ENCODE assay signal across 8 mouse cellular contexts in the genomic region with DNA sequence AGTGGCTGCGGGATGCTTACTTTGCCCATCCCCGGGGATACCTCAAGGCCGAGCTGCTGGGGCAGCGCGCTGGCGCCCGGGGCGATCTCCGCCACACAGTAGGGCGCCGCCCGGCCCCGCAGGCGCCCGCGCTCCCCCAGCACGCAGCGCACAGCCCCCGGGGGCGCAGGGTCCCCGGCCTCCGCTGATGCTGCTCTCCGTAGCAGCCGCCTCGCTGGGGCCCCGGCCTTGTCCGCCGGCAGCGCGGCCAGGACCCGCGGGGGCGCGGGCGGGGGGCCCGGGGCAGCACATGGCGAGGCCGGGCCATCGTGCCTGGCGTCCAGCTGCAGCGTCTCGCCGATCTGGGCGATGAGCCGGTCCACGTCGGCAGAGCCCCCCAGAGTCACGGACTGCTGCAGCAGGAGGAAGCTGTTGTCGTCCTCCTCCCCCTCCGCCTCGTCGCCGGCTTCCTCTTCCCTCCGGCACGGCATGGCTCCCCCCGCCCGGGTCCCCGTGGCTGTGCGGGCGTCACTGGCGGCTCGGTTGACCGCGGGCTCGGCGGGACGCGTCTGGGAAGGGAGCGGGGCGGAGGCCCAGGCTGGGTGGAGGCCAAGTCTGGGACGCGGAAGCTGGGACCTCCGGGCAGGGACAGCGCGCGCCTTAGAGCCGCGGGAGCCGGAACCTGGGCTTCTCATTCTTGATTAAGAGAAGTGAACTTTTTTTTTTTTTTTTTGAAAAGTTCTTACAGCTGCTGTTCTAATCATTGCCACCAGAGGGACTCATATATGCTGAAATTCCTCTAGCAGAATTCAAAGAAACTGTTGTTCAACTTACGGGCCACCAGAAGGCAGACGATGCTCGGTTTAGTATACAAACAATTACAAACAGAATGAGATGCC. TPM values are rescaled to one million over a fixed set of nuclear protein-coding genes. Genes with fewer than 3 reads are reported as not detected.
DNase-seq lines count a peak whose midpoint lies in the region; ATAC-seq and TF ChIP-seq lines count a peak whose summit lies in the region.

Peg12 (minus strand) TSS at position 633 of the 878 bp plus-strand sequence.

- H3K9ac ChIP-seq in heart, adult 2 months (ENCODE audit: low read depth, low read length): peak within 1 kb of the TSS; percentile 89
- peak within 1 kb of the TSS; percentile 26; the same call in 1 of the 2 replicates for H3K9ac ChIP-seq in midbrain, postnatal 0 days (replicated peaks; ENCODE audit: low read length, poor library complexity, severe bottlenecking)
- H3K9ac ChIP-seq in stomach, postnatal 0 days (ENCODE audit: low read length): peak within 1 kb of the TSS; percentile 64

- no peaks in the 10 kb centered on the region for H3K36me3 ChIP-seq in heart, adult 2 months (ENCODE audit: control insufficient read depth, insufficient read depth, low read length)
- no peaks in the 10 kb centered on the region for H3K36me3 ChIP-seq in kidney, adult 2 months (ENCODE audit: control insufficient read depth, insufficient read depth, low read length)
- H3K36me3 ChIP-seq in midbrain, postnatal 0 days (ENCODE audit: insufficient read depth, low read length): no peaks in the 10 kb centered on the region
- no peaks in the 10 kb centered on the region for H3K36me3 ChIP-seq in stomach, postnatal 0 days (ENCODE audit: control insufficient read depth, insufficient read depth, low read length)

- TF ChIP-seq POLR2A in heart, adult 2 months (IDR thresholded peaks at IDR 0.05; ENCODE audit: insufficient read depth, low read depth, low read length): no peak
- TF ChIP-seq POLR2A in kidney, adult 2 months (IDR thresholded peaks at IDR 0.05; ENCODE audit: low read depth, low read length): no peak

- H3K4me1 ChIP-seq in heart, adult 2 months (ENCODE audit: control insufficient read depth, insufficient read depth, low read length): no peaks in the 10 kb centered on the region; the same call in 1 of the 2 replicates
- H3K4me1 ChIP-seq in kidney, adult 2 months (ENCODE audit: control insufficient read depth, insufficient read depth, low read length): no peaks in the 10 kb centered on the region
- H3K4me1 ChIP-seq in midbrain, postnatal 0 days (ENCODE audit: insufficient read depth, low read length): no peaks in the 10 kb centered on the region
- no peaks in the 10 kb centered on the region for H3K4me1 ChIP-seq in stomach, postnatal 0 days (replicated peaks; ENCODE audit: control insufficient read depth, insufficient read depth)

- H3K4me3 ChIP-seq in heart, adult 2 months: peak within 1 kb of the TSS; percentile 58
- H3K4me3 ChIP-seq in kidney, adult 2 months (ENCODE audit: insufficient read depth, low read depth, low read length): peak within 1 kb of the TSS; percentile 52
- H3K4me3 ChIP-seq in midbrain, postnatal 0 days (ENCODE audit: low read depth, low read length): peak within 1 kb of the TSS; percentile 50
- H3K4me3 ChIP-seq in stomach, postnatal 0 days (ENCODE audit: low read depth, low read length): peak within 1 kb of the TSS; percentile 53

- no peaks in the 10 kb centered on the region for H3K79me2 ChIP-seq in heart, adult 2 months (replicated peaks; ENCODE audit: control insufficient read depth, insufficient read depth, low read length)

- no peak for TF ChIP-seq EP300 in heart, adult 2 months (IDR thresholded peaks at IDR 0.05; ENCODE audit: insufficient read depth, low read depth, low read length)
- no peak for TF ChIP-seq EP300 in stomach, postnatal 0 days (optimal IDR thresholded peaks at IDR 0.05)

- 0 out of 2 replicates have a peak, but pooled peaks cover 1% of the 10 kb centered on the region for H3K27me3 ChIP-seq in heart, adult 2 months (ENCODE audit: control insufficient read depth, insufficient read depth, low read length)
- H3K27me3 ChIP-seq in kidney, adult 2 months (replicated peaks; ENCODE audit: control insufficient read depth, insufficient read depth, low read length): no peaks in the 10 kb centered on the region
- H3K27me3 ChIP-seq in midbrain, postnatal 0 days (ENCODE audit: insufficient read depth, low read length): no peaks in the 10 kb centered on the region
- no peaks in the 10 kb centered on the region for H3K27me3 ChIP-seq in stomach, postnatal 0 days (ENCODE audit: control insufficient read depth, insufficient read depth, low read length)

- intact Hi-C loops in heart, adult 2 months (cut with DNase I): no loop called here

- TF ChIP-seq CTCF in heart, adult 2 months (IDR thresholded peaks at IDR 0.05): peak; percentile 79
- TF ChIP-seq CTCF in kidney, adult 2 months (conservative IDR thresholded peaks at IDR 0.05; ENCODE audit: insufficient read depth, insufficient read length, low read depth, low read length): no peak
- TF ChIP-seq CTCF in midbrain, postnatal 0 days (IDR thresholded peaks at IDR 0.05): peak; percentile 75
- peak; percentile 72 for TF ChIP-seq CTCF in stomach, postnatal 0 days (IDR thresholded peaks at IDR 0.05; ENCODE audit: low read depth)

- peak within 1 kb of the TSS; percentile 85 for H3K4me2 ChIP-seq in midbrain, postnatal 0 days (ENCODE audit: low read depth, low read length, poor library complexity, severe bottlenecking)
- peak within 1 kb of the TSS; percentile 65 for H3K4me2 ChIP-seq in stomach, postnatal 0 days (replicated peaks; ENCODE audit: low read depth)

- ATAC-seq in monocyte, adult 5-6 weeks (replicated peaks; ENCODE audit: insufficient number of reproducible peaks, low FRiP score, low TSS enrichment, poor library complexity, severe bottlenecking): no peak
- peak; percentile 70 for ATAC-seq in midbrain, postnatal 0 days (ENCODE audit: low FRiP score)
- peak; percentile 90 for ATAC-seq in stomach, postnatal 0 days (ENCODE audit: low FRiP score, low TSS enrichment)

- peak; percentile 18 to 20 for DNase-seq in monocyte, adult 2 months (ENCODE audit: low read depth in 1 of 2, low spot score in 2 of 2)
- peak; percentile 40 for DNase-seq in embryo, embryonic 11.5 days (ENCODE audit: low read depth, low spot score)
- peak; percentile 77 to 79 for DNase-seq in heart, adult 2 months
- peak; percentile 67 for DNase-seq in kidney, adult 2 months
- DNase-seq in liver: peak; percentile 43
- DNase-seq in midbrain, postnatal 0 days (ENCODE audit: low spot score): peak; percentile 78
- peak; percentile 60 for DNase-seq in stomach, postnatal 0 days (ENCODE audit: low spot score)

- H3K27ac ChIP-seq in heart, adult 2 months: peak within 1 kb of the TSS; percentile 39
- H3K27ac ChIP-seq in kidney, adult 2 months (ENCODE audit: insufficient read depth, low read depth, low read length): no peak within 1 kb of the TSS
- 0 out of 2 replicates have a peak within 1 kb of the TSS, but pooled peaks have one; percentile 6 for H3K27ac ChIP-seq in midbrain, postnatal 0 days (ENCODE audit: low read depth, low read length)
- peak within 1 kb of the TSS; percentile 78 for H3K27ac ChIP-seq in stomach, postnatal 0 days (replicated peaks)

- H3K9me3 ChIP-seq in midbrain, postnatal 0 days (ENCODE audit: low read length): peaks cover 4% of the 10 kb centered on the region; the same call in 1 of the 2 replicates
- no peaks in the 10 kb centered on the region for H3K9me3 ChIP-seq in stomach, postnatal 0 days (ENCODE audit: control insufficient read depth, low read length)

- 18% methylated on average over 79 of the region's 82 CpGs for WGBS in heart, adult 2 months
- WGBS in kidney, adult 2 months: 24% methylated on average over 77 of the region's 82 CpGs
- 23% methylated on average over 76 of the region's 82 CpGs for WGBS in midbrain, postnatal 0 days
- WGBS in stomach, postnatal 0 days: 14% methylated on average over 48 of the region's 82 CpGs

RNA-seq across cellular contexts. Expression of gene Peg12, which starts in this region (rescaled TPM):
- total RNA-seq in monocyte, adult 5-6 weeks (2017): 0.48 to 0.68 TPM (median 0.53 TPM) in 3 replicates
- 1 to 10 TPM in 1 of 2 experiments, under 1 TPM in 1; 0.91 to 1.0 TPM for total RNA-seq in heart, adult 2 months (2021)
- polyA plus RNA-seq in heart, adult 2 months (2012; rRNA removed): 0.25 and 0.50 TPM in 2 replicates
- polyA plus RNA-seq in kidney, adult 2 months (2012; rRNA removed): 0.30 and 0.35 TPM in 2 replicates
- total RNA-seq in midbrain, postnatal 0 days (2014; rRNA removed): 4.6 and 5.7 TPM in 2 replicates
- polyA plus RNA-seq in midbrain, postnatal 0 days (2015; fragmentation: Nextera tagmentation; extraction: Ambion mirVana): 6.0 and 6.6 TPM in 2 replicates
- 6.4 and 7.7 TPM in 2 replicates for polyA plus RNA-seq in stomach, postnatal 0 days (2015; fragmentation: Nextera tagmentation; extraction: Ambion mirVana)

Comparison
In these comparisons a context has a peak if more than half of its experiments do, and no peak if none do; other contexts are left out.
1. Peak in DNase-seq and H3K4me3 ChIP-seq in kidney, adult 2 months; RNA of the gene not detected or under 1 TPM.
2. DNase-seq: peak in every context shown above with its lines; median percentile 78 in heart, adult 2 months; 78 in midbrain, postnatal 0 days; 67 in kidney, adult 2 months; 60 in stomach, postnatal 0 days; 43 in liver; 40 in embryo, embryonic 11.5 days; 19 in monocyte, adult 2 months.
3. H3K9ac ChIP-seq: peak in every context shown above with its lines; median percentile 89 in heart, adult 2 months; 64 in stomach, postnatal 0 days; 26 in midbrain, postnatal 0 days.